In genomic region chr12:118848496-118849202, GRCm38 (mm10) we compare ENCODE assay signal across 9 mouse cellular contexts. TPM values are rescaled to one million over a fixed set of nuclear protein-coding genes. Genes with fewer than 3 reads are reported as not detected.
DNase-seq lines count a peak whose midpoint lies in the region; ATAC-seq and TF ChIP-seq lines count a peak whose summit lies in the region.
"Had no signal": no experiment of that assay in that cellular context is flagged by ENCODE, and none has a peak within 500 bp of the region (broad histone marks: within the 10 kb centered on the region; RNA-seq: fewer than 3 reads in every experiment).

No protein-coding gene starts in this region.

- peak overlapping the region; percentile 53 for H3K4me3 ChIP-seq in C2C12 (ENCODE audit: insufficient read depth, poor library complexity, severe bottlenecking)
- H3K4me3 ChIP-seq in forebrain, embryonic 10.5 days: peak overlapping the region; percentile 66
- peak overlapping the region; percentile 33 for H3K4me3 ChIP-seq in neural tube, embryonic 14.5 days (ENCODE audit: low read depth, low read length)

- peak overlapping the region; percentile 47 for H3K4me2 ChIP-seq in neural tube, embryonic 14.5 days (ENCODE audit: low read depth, low read length)

- H3K27me3 ChIP-seq in C2C12 (ENCODE audit: control insufficient read depth, insufficient read depth, insufficient read length): no peaks in the 10 kb centered on the region
- peaks cover 98% of the 10 kb centered on the region for H3K27me3 ChIP-seq in forebrain, embryonic 10.5 days (ENCODE audit: poor library complexity, severe bottlenecking)
- peaks cover 47% of the 10 kb centered on the region for H3K27me3 ChIP-seq in neural tube, embryonic 14.5 days (ENCODE audit: control insufficient read depth, insufficient read depth, low read length)

- peaks cover 31% of the 10 kb centered on the region for H3K79me2 ChIP-seq in C2C12 (ENCODE audit: control insufficient read depth, insufficient read depth)

- H3K27ac ChIP-seq in forebrain, embryonic 10.5 days: peak overlapping the region; percentile 95
- peak overlapping the region; percentile 16; the same call in 1 of the 2 replicates for H3K27ac ChIP-seq in neural tube, embryonic 14.5 days (ENCODE audit: low read depth, low read length)

- H3K36me3 ChIP-seq in C2C12 (ENCODE audit: control insufficient read depth, insufficient read depth): peaks cover 28% of the 10 kb centered on the region
- H3K36me3 ChIP-seq in forebrain, embryonic 10.5 days (replicated peaks): peaks cover 19% of the 10 kb centered on the region
- no peaks in the 10 kb centered on the region for H3K36me3 ChIP-seq in neural tube, embryonic 14.5 days (ENCODE audit: control insufficient read depth, insufficient read depth, low read length)

- TF ChIP-seq CTCF in C2C12 (IDR thresholded peaks at IDR 0.05; ENCODE audit: control insufficient read depth, insufficient read depth, insufficient read length): peak; percentile 87

- peaks cover 72% of the 10 kb centered on the region for H3K4me1 ChIP-seq in forebrain, embryonic 10.5 days
- H3K4me1 ChIP-seq in neural tube, embryonic 14.5 days (ENCODE audit: control insufficient read depth, insufficient read depth, low read length): peaks cover 14% of the 10 kb centered on the region

- ATAC-seq in neural tube, embryonic 14.5 days (ENCODE audit: low read depth): peak; percentile 15; the same call in 1 of the 2 replicates

- DNase-seq in cerebellum, postnatal 25 days: peak; percentile 13 to 14
- no peak for DNase-seq in cerebellum, adult 9-11 months
- DNase-seq in forebrain, embryonic 10.5 days (ENCODE audit: extremely low spot score, low spot score): peak; percentile 69
- DNase-seq in kidney, postnatal 25 days: peak; percentile 10 to 34
- DNase-seq in right cerebral cortex, adult 2 months (ENCODE audit: low spot score in 2 of 2): no peak
- DNase-seq in right cerebral cortex, postnatal 14 days: no peak

- WGBS in forebrain, embryonic 10.5 days: under 1% methylated on average over 77 of the region's 80 CpGs
- WGBS in neural tube, embryonic 14.5 days: under 1% methylated on average over 71 of the region's 80 CpGs

- no peaks in the 10 kb centered on the region for H3K9me3 ChIP-seq in forebrain, embryonic 10.5 days
- H3K9me3 ChIP-seq in neural tube, embryonic 14.5 days (ENCODE audit: control insufficient read depth, low read length): no peaks in the 10 kb centered on the region

- H3K9ac ChIP-seq in neural tube, embryonic 14.5 days (replicated peaks; ENCODE audit: low read depth, low read length): peak overlapping the region; percentile 53

- H3K79me3 ChIP-seq in C2C12 (ENCODE audit: low read depth): peaks cover 18% of the 10 kb centered on the region

- H3ac ChIP-seq in C2C12 (ENCODE audit: control insufficient read depth, insufficient read length, low read depth): peak overlapping the region; percentile 81

TF ChIP-seq in C2C12, 6 proteins besides CTCF, POLR2A, EP300 and RAD21:
- TF ChIP-seq MYOD1 (IDR thresholded peaks at IDR 0.05; ENCODE audit: control insufficient read depth, insufficient read length, low read depth) (no peak), MAX (IDR thresholded peaks at IDR 0.05) (no peak), MYOG (IDR thresholded peaks at IDR 0.05; ENCODE audit: control insufficient read depth, extremely low read depth, insufficient read length) (no peak), FOSL1 (IDR thresholded peaks at IDR 0.05; ENCODE audit: insufficient read depth, low read length, poor library complexity, severe bottlenecking) (no peak), USF1 (IDR thresholded peaks at IDR 0.05; ENCODE audit: low read depth) (no peak), CEBPB (IDR thresholded peaks at IDR 0.05; ENCODE audit: low read depth) (no peak)

RNA-seq across cellular contexts. Expression of gene Sp8, which starts 2.5 kb away (rescaled TPM):
- polyA plus RNA-seq in C2C12 (2012; fragmentation: generic; extraction: Trizol): 1.2 TPM
- 17.5 and 20.9 TPM in 2 replicates for polyA plus RNA-seq in forebrain, embryonic 10.5 days (2016; fragmentation: Nextera tagmentation; extraction: Ambion mirVana)
- polyA plus RNA-seq in neural tube, embryonic 14.5 days (2014; fragmentation: Nextera tagmentation; extraction: Ambion mirVana): 3.7 and 4.7 TPM in 2 replicates
- polyA plus RNA-seq: gonadal fat pad, adult 2 months had no signal

Comparison
In these comparisons a context has a peak if more than half of its experiments do, and no peak if none do; other contexts are left out.
1. DNase-seq: peak in cerebellum, postnatal 25 days (2 of 2), forebrain, embryonic 10.5 days (single experiment) and kidney, postnatal 25 days (2 of 2); none in cerebellum, adult 9-11 months (single experiment), right cerebral cortex, adult 2 months (0 of 2) and right cerebral cortex, postnatal 14 days (single experiment).
2. Peak in every context shown above with its lines, with median percentiles within 50 percentile points of each other: H3K4me3 ChIP-seq.